Mouse (Mus musculus) heart, postnatal 14 days (tissue): ENCODE results near the gene Capn10. TPM values are rescaled to one million over a fixed set of nuclear protein-coding genes. Genes with fewer than 3 reads are reported as not detected.

ENCODE experiments used
- DNase-seq, 2 experiments: peaks; one replicate each; pipeline ENCODE4 v3.0.0; 2021 to 2022
- intact Hi-C: fragments of 180-260 bp; cut with DNase I; formaldehyde crosslinking; loops from one replicate; pipeline ENCODE4 v1.15.1; 2025
- long read RNA-seq, 2 experiments: library from polyadenylated mRNA; stranded (forward); transcript quantifications; one replicate each; pipeline ENCODE4 v2.0.0; 2021
- total RNA-seq, 2 experiments: library from RNA; stranded (reverse); gene quantifications; 2 replicates each; pipeline ENCODE4 v1.2.3; 2021

Gene Capn10
- total RNA-seq, result 1 to 10 TPM; 7.5 to 9.6 TPM
- long read RNA-seq, experiment 1, transcript Capn10-201 (12 exons, 2,902 nt), result major isoform, 6 of 14 reads
- long read RNA-seq, experiment 1, partial matches to known transcripts, result 3 of 14 reads
- long read RNA-seq, experiment 1, other reads (novel, unspliced or antisense), result 2 of 14 reads
- long read RNA-seq, experiment 2, transcript Capn10-201 (12 exons, 2,902 nt), result major isoform, 6 of 11 reads
- long read RNA-seq, experiment 2, partial matches to known transcripts, result 1 of 11 reads
- long read RNA-seq, experiment 2, other reads (novel, unspliced or antisense), result 0 of 11 reads

GRCm38 (mm10) chr1:92934182-92934827 is at the start of gene Capn10:
TSS of gene Capn10 (plus strand) at chr1:92934376.
- DNase-seq, result peak; percentile 87 to 91
- intact Hi-C loops, result no loop called here

- DNase-seq, result no peak
- intact Hi-C loops, result no loop called here
Observed at GRCm38 (mm10) chr1:92888901-92889655, 45.1 kb upstream of the Capn10 start.

DNA sequence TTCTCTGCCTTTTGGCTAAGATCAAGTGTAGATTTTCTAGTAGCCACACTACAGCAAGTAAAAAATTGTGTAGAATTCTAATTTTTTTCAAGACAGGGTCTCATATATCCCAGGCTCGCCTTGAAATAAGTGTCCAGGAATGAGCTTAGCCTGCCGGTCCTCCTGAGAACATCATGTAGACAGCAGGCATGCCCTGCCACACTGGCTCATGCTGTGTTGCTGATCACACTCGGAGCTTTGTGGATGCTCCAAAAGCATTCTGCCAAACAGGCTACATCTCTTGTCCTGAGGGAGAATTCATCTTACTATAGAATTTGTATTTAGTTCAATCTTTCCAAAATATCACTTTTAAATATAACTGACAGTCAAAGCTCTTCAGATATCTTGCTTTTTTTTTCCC is 41.4 kb upstream of the Capn10 start:
- intact Hi-C loops, result no loop called here
- DNase-seq, result no peak

DNA sequence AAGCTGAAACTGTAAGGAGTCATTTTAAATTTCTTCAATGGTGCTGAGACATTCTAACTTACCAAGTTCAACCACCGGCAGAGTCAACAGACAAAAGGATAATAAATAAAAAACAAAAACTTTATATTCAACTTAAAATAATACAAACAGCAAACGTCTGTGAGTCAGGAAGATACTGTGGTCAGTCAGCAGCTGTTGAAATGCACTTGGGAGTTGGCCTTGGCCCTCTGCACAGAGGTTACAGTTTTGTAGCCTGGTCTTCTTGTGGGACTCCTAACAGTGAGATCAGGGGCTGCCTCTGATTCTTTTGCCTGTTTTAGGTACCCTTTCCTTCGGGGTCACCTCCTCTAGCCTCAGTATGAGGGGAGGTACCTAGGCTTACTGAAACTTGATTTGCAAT is 40.3 kb upstream of the Capn10 start:
- no peak for DNase-seq
- intact Hi-C loops, result no loop called here

DNA sequence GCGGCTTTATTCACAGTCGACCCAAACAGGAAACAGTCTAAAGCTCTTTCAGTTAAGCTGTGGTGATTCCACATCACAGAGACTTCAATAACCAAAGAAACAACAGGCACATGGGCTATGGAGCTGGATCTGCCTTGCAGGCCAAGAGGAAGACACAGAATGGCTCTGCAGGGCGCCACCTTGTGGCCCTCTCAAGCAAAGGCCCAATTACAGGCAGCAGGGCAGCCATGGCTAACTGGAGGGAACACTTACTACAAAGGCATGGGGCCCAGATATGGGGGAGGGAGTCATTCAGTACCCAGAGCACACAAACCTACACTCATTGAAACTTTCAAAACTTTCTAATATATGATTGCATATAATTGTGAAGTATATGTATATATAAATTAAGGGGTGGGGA is 39.1 kb upstream of the Capn10 start:
- DNase-seq, result peak; percentile 73 to 80

DNA sequence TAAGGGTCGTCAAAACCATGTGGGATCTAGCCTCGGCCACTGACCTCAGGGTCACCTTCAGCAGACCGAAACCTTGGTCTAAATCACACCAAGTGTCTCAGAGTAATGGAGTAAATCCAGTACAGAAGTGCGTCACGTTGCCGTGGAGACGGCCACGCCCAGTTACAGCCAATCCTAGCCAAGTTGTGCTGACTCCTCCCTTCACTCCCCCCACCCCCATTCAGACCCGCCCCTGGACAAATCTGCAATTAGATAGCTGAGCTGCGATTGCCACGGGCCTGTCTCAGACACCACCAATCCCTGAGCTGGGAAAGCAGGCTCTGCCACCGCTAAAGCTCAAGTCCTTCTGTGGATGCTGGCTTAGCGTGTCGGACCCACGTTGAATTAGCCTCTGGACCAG is 31.4 kb upstream of the Capn10 start, which contains the start of gene Ankmy1:
Gene Ankmy1, minus strand, starts transcription at position 121 of the 400 bp plus-strand sequence.
- peak; percentile 39 to 55 for DNase-seq
- intact Hi-C loops, result no loop called here

More for the DNA sequence above, 39.1 kb upstream of the Capn10 start:
- intact Hi-C loops, result loop anchor here (5.0 kb wide), 1 partner anchor 198 kb away; no protein-coding TSS in a partner anchor

DNA sequence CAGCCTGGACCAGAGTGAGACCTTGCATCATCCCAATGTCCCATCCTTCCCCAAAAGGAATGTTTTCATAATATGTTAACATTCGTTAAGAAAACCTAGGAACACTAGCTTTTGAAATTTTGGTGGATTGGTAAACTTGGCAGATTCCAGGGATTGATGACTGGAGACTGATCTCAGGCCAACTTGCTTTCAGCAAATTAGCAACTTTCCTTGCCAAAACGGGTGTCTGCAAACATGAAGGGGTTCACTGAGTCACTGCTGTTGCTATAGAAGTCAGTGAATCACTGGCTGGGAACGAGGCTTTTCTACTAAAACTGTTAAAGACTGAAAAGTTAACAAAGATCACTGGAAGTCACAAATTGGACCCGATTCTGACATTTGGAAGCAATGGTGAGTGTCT is 30.5 kb upstream of the Capn10 start:
- intact Hi-C loops, result no loop called here
- no peak for DNase-seq

- no peak for DNase-seq
- intact Hi-C loops, result no loop called here
Observed at GRCm38 (mm10) chr1:92905703-92906310, 28.4 kb upstream of the Capn10 start.

- intact Hi-C loops, result no loop called here
- peak; percentile 85 to 90 for DNase-seq
Observed at GRCm38 (mm10) chr1:92906779-92907631, 27.2 kb upstream of the Capn10 start, which contains the start of gene Dusp28. TSS of gene Dusp28 (plus strand) at chr1:92906981.

GRCm38 (mm10) chr1:92907632-92908360 is 26.4 kb upstream of the Capn10 start:
- intact Hi-C loops, result no loop called here
- DNase-seq, result no peak

- DNase-seq, result no peak
- intact Hi-C loops, result no loop called here
Observed at GRCm38 (mm10) chr1:92908664-92909063, 25.5 kb upstream of the Capn10 start.

DNA sequence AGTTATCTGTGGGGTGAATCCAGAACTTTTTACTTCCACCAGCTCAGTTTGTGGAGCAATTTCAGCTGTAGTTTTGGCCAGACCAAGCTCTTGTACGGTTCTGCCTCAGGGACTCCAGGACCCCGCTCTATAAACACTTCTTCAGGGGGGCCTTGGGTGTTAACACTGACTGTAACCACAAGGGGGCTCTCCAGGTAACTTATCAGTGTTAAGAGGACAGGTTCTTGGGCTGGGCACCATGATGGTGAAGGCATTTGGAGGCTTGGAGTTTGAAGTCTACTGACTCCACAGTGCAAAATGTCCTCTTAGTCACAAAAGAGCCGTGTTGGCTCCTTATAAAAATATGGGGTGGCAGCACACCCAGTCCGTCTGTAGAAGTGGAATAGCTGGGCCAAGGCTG is 25.1 kb upstream of the Capn10 start:
- DNase-seq, result no peak
- intact Hi-C loops, result no loop called here

- intact Hi-C loops, result loop anchor here (2.0 kb wide), 1 partner anchor 22 kb away; no protein-coding TSS in a partner anchor
- DNase-seq, result peak; percentile 86 to 91
Observed at GRCm38 (mm10) chr1:92910239-92910885, 23.8 kb upstream of the Capn10 start, which contains the start of gene Rnpepl1. TSS of gene Rnpepl1 (plus strand) at chr1:92910783.

- peak; percentile 75 for DNase-seq
- intact Hi-C loops, result loop anchor here (2.0 kb wide), 1 partner anchor 22 kb away; no protein-coding TSS in a partner anchor
Observed at GRCm38 (mm10) chr1:92910925-92911720, 23.1 kb upstream of the Capn10 start.

DNA sequence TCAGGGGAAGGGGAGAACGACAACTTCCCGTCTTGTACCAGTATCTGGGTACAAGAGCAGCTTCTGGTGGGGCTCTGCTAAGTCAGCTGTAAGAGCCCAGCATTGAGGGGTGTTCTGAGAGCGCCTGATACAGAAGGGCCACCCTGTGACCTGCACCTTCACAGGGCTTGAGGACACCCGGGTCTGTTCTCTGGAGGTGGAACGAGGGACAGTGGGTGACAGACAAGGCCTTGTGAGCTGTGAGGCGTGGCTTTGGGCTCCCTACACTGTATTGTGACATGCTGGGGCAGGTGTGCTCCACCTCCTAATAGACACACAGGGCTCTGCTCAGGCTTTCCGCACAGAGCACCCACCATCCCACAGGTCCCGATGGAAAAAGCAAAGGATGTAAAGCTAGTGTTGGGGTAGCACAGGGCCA is 22.4 kb upstream of the Capn10 start:
- intact Hi-C loops, result loop anchor here (2.0 kb wide), 1 partner anchor 21 kb away; no protein-coding TSS in a partner anchor
- DNase-seq, result no peak

GRCm38 (mm10) chr1:92912286-92912685 is 21.9 kb upstream of the Capn10 start:
- DNase-seq, result no peak
- intact Hi-C loops, result no loop called here

- DNase-seq, result no peak
- intact Hi-C loops, result no loop called here
Observed at GRCm38 (mm10) chr1:92914239-92914638, 19.9 kb upstream of the Capn10 start.
